Mouse (Mus musculus): ENCODE data around the gene Lrpprc. TPM values are rescaled to one million over a fixed set of nuclear protein-coding genes. Genes with fewer than 3 reads are reported as not detected.

Gene Lrpprc
- polyA plus RNA-seq, 1 experiment from 2014 or later = 15.3 TPM

GRCm38 (mm10) chr17:84719105-84719504, 71.5 kb downstream of the Lrpprc start:
- Histone ChIP-seq H3K27me3 (replicated peaks; ENCODE audit: control insufficient read depth, insufficient read depth, low read length) (no peaks in the 10 kb centered on the region), H3K9me3 (ENCODE audit: control insufficient read depth) (no peaks in the 10 kb centered on the region), H3K4me3 (ENCODE audit: low read depth, low read length) (no peak overlapping the region), H3K4me1 (replicated peaks; ENCODE audit: control insufficient read depth, insufficient read depth, low read length) (no peaks in the 10 kb centered on the region), H3K36me3 (ENCODE audit: control insufficient read depth, insufficient read depth) (peaks cover 39% of the 10 kb centered on the region), H3K9ac (ENCODE audit: low read depth, low read length) (no peak overlapping the region), H3K4me2 (replicated peaks; ENCODE audit: low read depth) (no peak overlapping the region), H3K27ac (ENCODE audit: low read depth, low read length) (no peak overlapping the region)
- TF ChIP-seq CTCF (IDR thresholded peaks at IDR 0.05; ENCODE audit: low read depth) = no peak
- WGBS = 70% methylated on average over 3 of the region's 3 CpGs
- ATAC-seq = no peak

DNA sequence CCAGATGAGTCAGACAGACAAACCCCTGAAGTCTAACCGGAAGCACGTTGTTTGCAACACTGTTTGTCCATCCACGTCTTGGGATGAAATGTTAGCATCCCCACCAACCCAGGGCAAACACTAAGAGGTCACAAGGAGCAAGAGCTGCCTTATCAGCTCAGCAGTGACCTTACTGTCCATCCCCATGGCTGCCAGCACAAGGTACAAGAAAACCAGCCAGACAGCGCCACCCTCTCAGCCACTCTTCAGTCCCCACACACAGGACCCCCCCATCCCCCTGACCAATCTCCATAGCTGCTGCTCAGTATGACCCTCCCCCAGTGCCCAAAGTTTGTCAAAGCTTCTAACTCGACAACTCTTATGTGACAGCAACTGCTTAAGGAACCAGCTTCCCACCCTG, 73.2 kb downstream of the Lrpprc start:
- Histone ChIP-seq H3K9ac (ENCODE audit: low read depth, low read length) (no peak overlapping the region), H3K9me3 (ENCODE audit: control insufficient read depth) (no peaks in the 10 kb centered on the region), H3K4me3 (ENCODE audit: low read depth, low read length) (no peak overlapping the region), H3K4me2 (replicated peaks; ENCODE audit: low read depth) (no peak overlapping the region), H3K27me3 (replicated peaks; ENCODE audit: control insufficient read depth, insufficient read depth, low read length) (no peaks in the 10 kb centered on the region), H3K4me1 (replicated peaks; ENCODE audit: control insufficient read depth, insufficient read depth, low read length) (no peaks in the 10 kb centered on the region), H3K36me3 (ENCODE audit: control insufficient read depth, insufficient read depth) (peaks cover 31% of the 10 kb centered on the region), H3K27ac (ENCODE audit: low read depth, low read length) (no peak overlapping the region)
- TF ChIP-seq CTCF (IDR thresholded peaks at IDR 0.05; ENCODE audit: low read depth) = no peak
- WGBS = 77% methylated on average over 5 of the region's 5 CpGs
- no peak for ATAC-seq

- no peak overlapping the region for H3K27ac ChIP-seq (ENCODE audit: low read depth, low read length)
- no peak for TF ChIP-seq CTCF (IDR thresholded peaks at IDR 0.05; ENCODE audit: low read depth)
- no peaks in the 10 kb centered on the region for H3K4me1 ChIP-seq (replicated peaks; ENCODE audit: control insufficient read depth, insufficient read depth, low read length)
- H3K9me3 ChIP-seq (ENCODE audit: control insufficient read depth) = no peaks in the 10 kb centered on the region
- 83% methylated on average over 16 of the region's 16 CpGs for WGBS
- no peaks in the 10 kb centered on the region for H3K27me3 ChIP-seq (replicated peaks; ENCODE audit: control insufficient read depth, insufficient read depth, low read length)
- no peak overlapping the region for H3K9ac ChIP-seq (ENCODE audit: low read depth, low read length)
- no peak overlapping the region for H3K4me3 ChIP-seq (ENCODE audit: low read depth, low read length)
- peaks cover 27% of the 10 kb centered on the region for H3K36me3 ChIP-seq (ENCODE audit: control insufficient read depth, insufficient read depth)
- no peak for ATAC-seq
- no peak overlapping the region for H3K4me2 ChIP-seq (replicated peaks; ENCODE audit: low read depth)
Measured at GRCm38 (mm10) chr17:84716252-84716872, 74.2 kb downstream of the Lrpprc start.

DNA sequence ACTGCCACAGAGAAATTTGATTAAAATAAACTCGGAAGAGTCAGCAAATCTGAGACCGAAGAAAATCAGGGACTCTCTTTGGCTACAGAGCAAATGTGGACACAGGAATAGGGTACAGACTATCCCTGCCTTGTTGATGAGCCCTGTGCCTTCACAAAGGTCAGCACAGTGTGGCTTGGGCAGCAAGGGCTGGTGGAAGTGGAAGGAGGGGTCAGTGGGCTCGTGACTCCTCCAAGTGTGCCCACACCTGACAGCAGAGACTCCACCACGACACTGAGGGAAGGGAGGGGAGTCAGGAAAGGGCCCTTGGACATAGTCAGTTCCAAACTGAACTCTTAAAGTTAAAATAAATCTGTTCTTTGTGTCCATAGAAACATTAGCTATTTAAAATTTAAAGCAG, 75.7 kb downstream of the Lrpprc start:
- WGBS = 67% methylated on average over 4 of the region's 4 CpGs
- TF ChIP-seq CTCF (IDR thresholded peaks at IDR 0.05; ENCODE audit: low read depth) = no peak
- H3K4me2 ChIP-seq (replicated peaks; ENCODE audit: low read depth) = no peak overlapping the region
- no peak overlapping the region for H3K9ac ChIP-seq (ENCODE audit: low read depth, low read length)
- no peak overlapping the region for H3K4me3 ChIP-seq (ENCODE audit: low read depth, low read length)
- no peak overlapping the region for H3K27ac ChIP-seq (ENCODE audit: low read depth, low read length)
- no peaks in the 10 kb centered on the region for H3K4me1 ChIP-seq (replicated peaks; ENCODE audit: control insufficient read depth, insufficient read depth, low read length)
- no peak for ATAC-seq
- H3K9me3 ChIP-seq (ENCODE audit: control insufficient read depth) = no peaks in the 10 kb centered on the region
- H3K36me3 ChIP-seq (ENCODE audit: control insufficient read depth, insufficient read depth) = peaks cover 27% of the 10 kb centered on the region
- no peaks in the 10 kb centered on the region for H3K27me3 ChIP-seq (replicated peaks; ENCODE audit: control insufficient read depth, insufficient read depth, low read length)

DNA sequence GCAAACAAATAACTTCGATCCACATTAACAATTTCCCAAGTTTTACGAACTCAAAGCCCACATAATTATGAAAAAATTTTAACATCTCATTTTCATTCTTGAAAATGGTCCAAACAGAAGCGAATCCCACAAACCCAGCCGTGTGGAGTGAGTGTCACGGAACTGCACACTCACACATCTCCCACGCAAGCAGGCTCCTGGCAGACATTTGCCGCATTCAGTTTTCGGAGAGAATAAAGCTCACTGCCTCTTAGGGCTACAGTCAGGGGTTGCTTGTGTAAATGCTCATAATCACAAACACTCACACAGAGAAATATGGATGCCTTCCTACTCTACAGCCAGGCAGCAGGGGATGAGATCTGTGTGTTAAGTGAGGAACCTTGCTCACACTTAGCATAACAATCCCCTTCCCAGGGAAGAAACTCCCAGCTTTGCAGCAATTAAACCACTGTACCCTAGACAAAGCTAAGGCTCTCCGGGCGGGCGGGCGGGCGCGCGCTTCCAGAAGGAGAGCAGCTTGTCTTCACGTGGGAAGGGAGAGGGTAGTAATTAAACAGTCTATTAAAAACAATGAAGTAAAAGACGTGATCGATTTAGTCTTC, 76.9 kb downstream of the Lrpprc start:
- H3K27ac ChIP-seq (ENCODE audit: low read depth, low read length) = no peak overlapping the region

DNA sequence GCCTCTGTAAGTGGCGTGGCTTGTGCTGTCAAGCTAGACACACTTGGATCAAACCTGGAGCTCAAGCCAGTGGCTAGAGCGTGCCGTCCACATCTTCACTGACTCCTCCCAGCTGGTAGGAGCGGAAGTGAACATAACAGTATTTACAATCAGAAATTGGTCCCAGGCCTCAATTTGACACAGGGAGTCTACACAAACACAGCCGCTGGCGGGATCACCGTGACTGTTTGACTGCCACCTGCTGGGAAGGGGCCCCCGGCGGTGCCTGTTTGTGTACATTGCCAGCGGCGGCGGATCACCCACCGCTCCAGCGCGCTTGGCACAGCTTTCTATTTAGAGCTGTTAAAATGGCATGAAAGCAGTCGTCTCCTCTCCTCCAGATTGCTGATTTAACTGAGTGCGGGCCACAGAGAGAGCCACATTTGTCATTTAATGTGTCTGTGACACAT, 81.2 kb downstream of the Lrpprc start:
- no peak overlapping the region for H3K4me3 ChIP-seq (ENCODE audit: low read depth, low read length)
- peaks cover 30% of the 10 kb centered on the region for H3K36me3 ChIP-seq (ENCODE audit: control insufficient read depth, insufficient read depth)
- no peaks in the 10 kb centered on the region for H3K27me3 ChIP-seq (replicated peaks; ENCODE audit: control insufficient read depth, insufficient read depth, low read length)
- H3K4me2 ChIP-seq (replicated peaks; ENCODE audit: low read depth) = no peak overlapping the region
- peak; percentile 50 for TF ChIP-seq CTCF (IDR thresholded peaks at IDR 0.05; ENCODE audit: low read depth)
- H3K9ac ChIP-seq (ENCODE audit: low read depth, low read length) = no peak overlapping the region
- H3K9me3 ChIP-seq (ENCODE audit: control insufficient read depth) = no peaks in the 10 kb centered on the region
- H3K27ac ChIP-seq (ENCODE audit: low read depth, low read length) = no peak overlapping the region
- ATAC-seq = no peak
- 50% methylated on average over 17 of the region's 17 CpGs for WGBS
- H3K4me1 ChIP-seq (replicated peaks; ENCODE audit: control insufficient read depth, insufficient read depth, low read length) = no peaks in the 10 kb centered on the region

More for the DNA sequence above, 76.9 kb downstream of the Lrpprc start:
- no peak overlapping the region for H3K4me3 ChIP-seq (ENCODE audit: low read depth, low read length)
- no peak for ATAC-seq
- no peak for TF ChIP-seq CTCF (IDR thresholded peaks at IDR 0.05; ENCODE audit: low read depth)
- H3K9ac ChIP-seq (ENCODE audit: low read depth, low read length) = no peak overlapping the region
- H3K9me3 ChIP-seq (ENCODE audit: control insufficient read depth) = no peaks in the 10 kb centered on the region
- 89% methylated on average over 18 of the region's 18 CpGs for WGBS
- H3K4me1 ChIP-seq (replicated peaks; ENCODE audit: control insufficient read depth, insufficient read depth, low read length) = no peaks in the 10 kb centered on the region
- H3K27me3 ChIP-seq (replicated peaks; ENCODE audit: control insufficient read depth, insufficient read depth, low read length) = no peaks in the 10 kb centered on the region
- H3K4me2 ChIP-seq (replicated peaks; ENCODE audit: low read depth) = no peak overlapping the region
- H3K36me3 ChIP-seq (ENCODE audit: control insufficient read depth, insufficient read depth) = peaks cover 27% of the 10 kb centered on the region

Measured in intestine, postnatal 0 days (tissue).